Mouse (Mus musculus): ENCODE results near the gene Cyth2. TPM values are rescaled to one million over a fixed set of nuclear protein-coding genes. Genes with fewer than 3 reads are reported as not detected.

Cyth2 gene
- total RNA-seq (2023), result 132 to 162 TPM (median 146 TPM) in 4 replicates

DNA sequence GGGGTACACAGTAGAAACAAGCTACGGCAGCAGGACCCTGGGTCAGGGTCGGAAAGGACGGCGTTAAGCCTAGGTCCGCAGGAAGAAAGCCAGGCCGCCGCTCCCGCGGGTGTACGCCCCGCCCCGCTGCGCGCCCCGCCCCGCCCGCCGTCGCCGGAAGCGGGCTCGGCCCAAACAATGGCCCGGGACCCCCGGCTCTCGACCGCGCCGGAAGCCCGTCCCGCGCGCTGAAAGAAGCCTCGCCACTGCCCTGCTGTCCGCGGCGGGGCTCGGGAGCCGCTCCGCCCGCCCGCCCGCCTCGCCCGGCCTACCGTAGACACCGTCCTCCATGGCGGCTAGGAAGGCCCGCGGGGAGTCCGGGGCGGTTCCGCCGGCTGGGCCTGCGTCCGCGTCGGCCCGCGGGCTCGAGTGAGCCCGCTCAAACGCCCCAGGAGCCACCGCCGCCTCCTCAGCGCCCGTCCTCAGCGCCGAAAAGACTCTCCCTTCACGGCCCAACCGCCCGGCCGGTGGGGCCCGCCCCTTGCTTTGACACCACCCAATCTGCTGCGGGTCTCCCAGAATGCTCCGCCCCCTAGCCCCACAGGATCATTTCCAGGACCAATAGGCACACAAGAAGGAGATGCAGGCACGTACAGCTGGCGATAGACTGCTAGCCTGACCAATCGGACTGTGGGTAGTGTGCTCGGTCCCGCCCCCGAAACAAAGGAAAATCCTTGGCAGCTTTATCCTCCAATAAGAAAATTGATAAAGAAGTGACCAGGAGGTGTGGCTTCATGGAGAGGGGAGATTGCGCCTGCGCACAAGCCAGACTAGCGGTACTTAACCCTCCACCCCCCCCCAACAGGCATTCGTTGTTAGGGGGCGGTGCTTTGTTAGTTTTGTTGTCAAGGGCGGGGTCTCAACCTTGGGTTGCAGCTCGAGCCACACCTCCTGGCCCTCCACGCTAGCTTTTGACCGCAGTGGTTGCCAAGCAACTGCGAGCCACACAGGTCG lies at the start of gene Cyth2:
TSS of gene Cyth2 (minus strand) at position 795 of the 993 bp plus-strand sequence.

DNA sequence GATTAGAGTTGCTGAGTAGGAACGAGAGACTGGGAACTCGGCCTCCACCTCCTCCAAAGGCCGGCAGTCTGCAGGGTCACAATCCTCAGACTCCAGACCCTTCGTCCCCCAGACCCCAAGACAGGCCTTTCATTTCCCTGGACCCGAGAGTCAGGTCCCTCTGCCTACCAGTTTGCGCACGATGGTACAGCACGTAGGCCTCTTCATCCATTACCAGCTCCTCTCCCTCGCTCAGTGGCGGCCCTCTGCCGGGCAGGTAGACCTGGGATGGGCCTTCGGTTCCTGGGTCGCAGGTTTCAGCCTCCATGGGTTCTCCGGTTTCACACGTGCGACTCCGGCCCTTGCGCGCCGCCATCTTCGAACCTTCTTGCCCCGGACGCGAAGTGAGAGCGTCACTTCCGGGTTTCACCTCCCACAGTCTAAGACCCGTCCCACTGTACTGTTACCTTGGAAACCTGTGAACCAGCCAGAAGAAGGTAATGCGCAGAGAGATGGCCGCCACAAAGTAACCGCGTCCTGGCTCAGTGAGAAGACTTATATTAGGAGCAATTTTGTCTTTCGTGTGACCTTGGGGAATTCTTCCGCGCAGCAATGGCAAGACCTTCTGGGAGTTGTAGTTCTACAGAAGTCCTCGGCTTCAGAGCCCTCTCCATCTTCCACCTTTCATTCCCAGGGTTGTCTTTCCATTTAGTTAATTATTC lies 16.2 kb upstream of the Cyth2 start, which contains the start of gene Grwd1:
TSS of gene Grwd1 (minus strand) at position 518 of the 701 bp plus-strand sequence.

DNA sequence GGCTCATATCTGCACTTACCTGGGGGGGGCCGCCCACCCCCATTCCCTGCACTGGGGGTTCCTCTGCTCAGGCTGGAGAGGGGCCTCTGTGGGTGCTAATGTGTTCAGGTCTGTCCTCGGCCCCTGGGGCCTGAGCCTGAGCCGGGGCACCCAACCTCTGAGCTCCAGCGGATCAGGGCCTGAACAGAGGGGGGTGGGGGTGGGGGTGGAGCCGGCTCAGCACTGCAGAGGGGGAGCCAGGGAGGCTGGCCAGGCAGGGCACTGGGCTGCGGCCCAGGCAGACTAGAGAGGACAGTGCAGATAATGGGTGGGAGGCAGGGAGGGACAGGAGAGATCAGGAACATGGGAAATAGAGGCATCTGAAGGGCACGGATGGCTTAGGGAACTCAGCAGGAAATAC lies 10.2 kb upstream of the Cyth2 start, which contains the start of gene Kcnj14:
TSS of gene Kcnj14 (minus strand) at position 185 of the 400 bp plus-strand sequence.

GRCm38 (mm10) chr7:45784524-45785372 lies 29.6 kb downstream of the Cyth2 start, which contains the start of gene Sult2b1:
Sult2b1 (minus strand) TSS chr7:45784669.

GRCm38 (mm10) chr7:45783511-45784091 lies 30.8 kb downstream of the Cyth2 start, which contains the start of gene Lmtk3:
Lmtk3 (plus strand) TSS chr7:45783738.

Other genes with a start within 250 kb of the Cyth2 start
- 29.0 to 35.7 TPM (median 34.2 TPM) in 4 replicates for gene Bcat2, start 244.4 kb downstream of the Cyth2 start, total RNA-seq (2023)
- not detected in 4 replicates for gene Fgf21, start 199.1 kb downstream of the Cyth2 start, total RNA-seq (2023)
- not detected in 4 replicates for gene Fut1, start 197.3 kb downstream of the Cyth2 start, total RNA-seq (2023)
- gene Izumo1, start 192.8 kb downstream of the Cyth2 start, total RNA-seq (2023), result not detected in 4 replicates
- 0.18 to 0.36 TPM (median 0.26 TPM) in 4 replicates for gene Rasip1, start 187.1 kb downstream of the Cyth2 start, total RNA-seq (2023)
- gene Mamstr, start 174.6 kb downstream of the Cyth2 start, total RNA-seq (2023), result not detected in 4 replicates
- not detected in 4 replicates for gene Fut2, start 148.2 kb downstream of the Cyth2 start, total RNA-seq (2023)
- gene Ntn5, start 130.6 kb downstream of the Cyth2 start, total RNA-seq (2023), result not detected in 4 replicates
- gene Sec1, start 120.2 kb downstream of the Cyth2 start, total RNA-seq (2023), result not detected in 4 replicates
- not detected in 4 replicates for gene Car11, start 114.7 kb downstream of the Cyth2 start, total RNA-seq (2023)
- gene Dbp, start 109.5 kb downstream of the Cyth2 start, total RNA-seq (2023), result 19.3 to 25.2 TPM (median 23.7 TPM) in 4 replicates
- 2,047 to 2,170 TPM (median 2,138 TPM) in 4 replicates for gene Rpl18, start 99.1 kb downstream of the Cyth2 start, total RNA-seq (2023)
- 31.9 to 35.1 TPM (median 32.5 TPM) in 4 replicates for gene Sphk2, start 96.6 kb downstream of the Cyth2 start, total RNA-seq (2023)
- gene Fam83e, start 93.4 kb downstream of the Cyth2 start, total RNA-seq (2023), result 1.0 to 1.9 TPM (median 1.5 TPM) in 4 replicates
- gene Spaca4, start 88.8 kb downstream of the Cyth2 start, total RNA-seq (2023), result not detected in 4 replicates
- 0.12 to 0.39 TPM in 2 of 4 replicates, not detected in the others for gene Lmtk3, start 30.8 kb downstream of the Cyth2 start, total RNA-seq (2023)
- gene Sult2b1, start 29.9 kb downstream of the Cyth2 start, total RNA-seq (2023), result 1.4 to 1.9 TPM (median 1.5 TPM) in 3 of 4 replicates, not detected in the other
- gene Kcnj14, start 10.2 kb upstream of the Cyth2 start, total RNA-seq (2023), result 3.5 to 4.3 TPM (median 3.9 TPM) in 4 replicates
- gene Grwd1, start 16.4 kb upstream of the Cyth2 start, total RNA-seq (2023), result 29.3 to 33.0 TPM (median 30.4 TPM) in 4 replicates
- 51.0 to 58.7 TPM (median 51.4 TPM) in 4 replicates for gene Kdelr1, start 58.2 kb upstream of the Cyth2 start, total RNA-seq (2023)
- gene Grin2d, start 63.8 kb upstream of the Cyth2 start, total RNA-seq (2023), result 0.49 to 0.86 TPM (median 0.52 TPM) in 4 replicates
- gene Syngr4, start 82.1 kb upstream of the Cyth2 start, total RNA-seq (2023), result not detected in 4 replicates
- gene Tmem143, start 82.4 kb upstream of the Cyth2 start, total RNA-seq (2023), result 7.6 to 13.6 TPM (median 9.5 TPM) in 4 replicates
- 201 to 243 TPM (median 228 TPM) in 4 replicates for gene Emp3, start 106.8 kb upstream of the Cyth2 start, total RNA-seq (2023)
- 6.3 to 12.1 TPM (median 9.0 TPM) in 4 replicates for gene Ccdc114, start 109.5 kb upstream of the Cyth2 start, total RNA-seq (2023)
- not detected in 4 replicates for gene Abcc6, start 215.7 kb upstream of the Cyth2 start, total RNA-seq (2023)
- 43.0 to 50.9 TPM (median 45.5 TPM) in 4 replicates for gene Nomo1, start 219.1 kb upstream of the Cyth2 start, total RNA-seq (2023)

All from B cell, adult 62 days (primary cell).